19 mouse cellular contexts compared by ENCODE assay signal in genomic region chr11:3404287-3405047, GRCm38 (mm10). TPM values are rescaled to one million over a fixed set of nuclear protein-coding genes. Genes with fewer than 3 reads are reported as not detected.
DNase-seq lines count a peak whose midpoint lies in the region; ATAC-seq and TF ChIP-seq lines count a peak whose summit lies in the region.
"Had no signal": no experiment of that assay in that cellular context is flagged by ENCODE, and none has a peak within 500 bp of the region (broad histone marks: within the 10 kb centered on the region; RNA-seq: fewer than 3 reads in every experiment).

No protein-coding gene starts in this region.

- TF ChIP-seq RAD21 in MEL (IDR thresholded peaks at IDR 0.05; ENCODE audit: low read depth, low read length): no peak

- no peak overlapping the region for H3K27ac ChIP-seq in lung, postnatal 0 days (ENCODE audit: low read length)
- H3K27ac ChIP-seq in MEL (ENCODE audit: control insufficient read depth, low read depth, low read length): 0 out of 2 replicates have a peak overlapping the region, but pooled peaks have one; percentile 2
- H3K27ac ChIP-seq in olfactory bulb, adult 2 months (ENCODE audit: insufficient read depth, low read depth, low read length): peak overlapping the region; percentile 76; the same call in 1 of the 2 replicates
- H3K27ac ChIP-seq in intestine, embryonic 16.5 days (ENCODE audit: low read length): no peak overlapping the region
- H3K27ac ChIP-seq: embryonic facial prominence, embryonic 10.5 days; forebrain, embryonic 12.5 days; hindbrain, embryonic 10.5 days; hindbrain, postnatal 0 days; limb, embryonic 13.5 days; lung, embryonic 15.5 days; neural tube, embryonic 12.5 days had no signal

- H3K4me1 ChIP-seq in lung, postnatal 0 days (ENCODE audit: insufficient read depth, low read depth, low read length): no peaks in the 10 kb centered on the region; the same call in 1 of the 2 replicates
- H3K4me1 ChIP-seq in MEL (ENCODE audit: control insufficient read depth in 1 of 2, insufficient read depth in 2 of 2, low read length in 2 of 2): peaks cover 20 to 37% of the 10 kb centered on the region in 2 experiments
- peaks cover 9% of the 10 kb centered on the region for H3K4me1 ChIP-seq in olfactory bulb, adult 2 months (ENCODE audit: control insufficient read depth, insufficient read depth, low read length)
- peaks cover 14% of the 10 kb centered on the region for H3K4me1 ChIP-seq in intestine, embryonic 16.5 days (ENCODE audit: control insufficient read depth, insufficient read depth, low read length)

- ATAC-seq in lung, postnatal 0 days: peak; percentile 32
- no peak for ATAC-seq in intestine, embryonic 16.5 days
- ATAC-seq: CD4-positive, CD25-positive, alpha-beta regulatory T cell, adult 4 months; hindbrain, postnatal 0 days had no signal

- no peaks in the 10 kb centered on the region for H3K27me3 ChIP-seq in lung, postnatal 0 days (replicated peaks; ENCODE audit: insufficient read depth, low read length)
- no peaks in the 10 kb centered on the region for H3K27me3 ChIP-seq in MEL (ENCODE audit: control insufficient read depth in 1 of 2, insufficient read depth in 2 of 2, low read length in 2 of 2)
- H3K27me3 ChIP-seq in intestine, embryonic 16.5 days (replicated peaks; ENCODE audit: control insufficient read depth, insufficient read depth, low read length): no peaks in the 10 kb centered on the region
- H3K27me3 ChIP-seq: forebrain, embryonic 12.5 days; limb, embryonic 13.5 days; lung, embryonic 15.5 days; neural tube, embryonic 12.5 days had no signal

- TF ChIP-seq CTCF in lung, postnatal 0 days (IDR thresholded peaks at IDR 0.05): no peak
- no peak for TF ChIP-seq CTCF in MEL (IDR thresholded peaks at IDR 0.05 in 2 of 3, conservative IDR thresholded peaks at IDR 0.05 in 1 of 3; ENCODE audit: control insufficient read depth in 1 of 3, insufficient read depth in 1 of 3, low read depth in 2 of 3, low read length in 3 of 3, poor library complexity in 1 of 3, severe bottlenecking in 1 of 3)
- TF ChIP-seq CTCF in olfactory bulb, adult 2 months (IDR thresholded peaks at IDR 0.05; ENCODE audit: insufficient read depth, low read depth, low read length): no peak

- H3K4me2 ChIP-seq in lung, postnatal 0 days (replicated peaks; ENCODE audit: low read depth, low read length): no peak overlapping the region
- no peak overlapping the region for H3K4me2 ChIP-seq in intestine, embryonic 16.5 days (ENCODE audit: low read depth, low read length)
- H3K4me2 ChIP-seq: forebrain, embryonic 12.5 days; limb, embryonic 13.5 days; lung, embryonic 15.5 days; midbrain, embryonic 11.5 days; neural tube, embryonic 12.5 days had no signal

- 73% methylated on average over 7 of the region's 7 CpGs for WGBS in lung, postnatal 0 days
- WGBS in olfactory bulb, adult 2 months: 63% methylated on average over 7 of the region's 7 CpGs
- 81% methylated on average over 7 of the region's 7 CpGs for WGBS in intestine, embryonic 16.5 days

- H3K9me3 ChIP-seq in lung, postnatal 0 days (ENCODE audit: low read length): no peaks in the 10 kb centered on the region
- H3K9me3 ChIP-seq in MEL (replicated peaks; ENCODE audit: insufficient read depth, low read length): no peaks in the 10 kb centered on the region
- H3K9me3 ChIP-seq in intestine, embryonic 16.5 days (ENCODE audit: control insufficient read depth, low read length): no peaks in the 10 kb centered on the region
- H3K9me3 ChIP-seq: embryonic facial prominence, embryonic 10.5 days; forebrain, embryonic 12.5 days; hindbrain, embryonic 10.5 days; limb, embryonic 13.5 days; lung, embryonic 15.5 days; neural tube, embryonic 12.5 days had no signal

- peaks cover 22% of the 10 kb centered on the region for H3K79me2 ChIP-seq in MEL (ENCODE audit: control insufficient read depth, insufficient read depth, low read length, poor library complexity)

- no peak overlapping the region for H3K4me3 ChIP-seq in lung, postnatal 0 days (ENCODE audit: low read depth, low read length)
- no peak overlapping the region for H3K4me3 ChIP-seq in MEL (ENCODE audit: control insufficient read depth in 1 of 2, insufficient read depth in 1 of 2, low read depth in 2 of 2, low read length in 2 of 2)
- H3K4me3 ChIP-seq in olfactory bulb, adult 2 months (ENCODE audit: insufficient read depth, low read depth, low read length): no peak overlapping the region
- H3K4me3 ChIP-seq in intestine, embryonic 16.5 days (ENCODE audit: low read length): no peak overlapping the region
- H3K4me3 ChIP-seq: embryonic facial prominence, embryonic 10.5 days; forebrain, embryonic 12.5 days; hindbrain, embryonic 10.5 days; limb, embryonic 13.5 days; lung, embryonic 15.5 days; neural tube, embryonic 12.5 days had no signal

- peak; percentile 77 for TF ChIP-seq EP300 in lung, postnatal 0 days (IDR thresholded peaks at IDR 0.05)
- TF ChIP-seq EP300 in MEL (IDR thresholded peaks at IDR 0.05; ENCODE audit: low read depth in 1 of 2, low read length in 2 of 2): peak in 1 of 2 experiments; percentile 41; a peak in 1 of 4 replicates

- no peak for TF ChIP-seq POLR2A in MEL (IDR thresholded peaks at IDR 0.05; ENCODE audit: control insufficient read depth in 1 of 2, insufficient read depth in 1 of 2, low read depth in 1 of 2, low read length in 2 of 2, poor library complexity in 1 of 2)
- TF ChIP-seq POLR2A in olfactory bulb, adult 2 months (IDR thresholded peaks at IDR 0.05; ENCODE audit: insufficient read depth, low read depth, low read length): no peak

- H3K9ac ChIP-seq in lung, postnatal 0 days (replicated peaks; ENCODE audit: low read depth): no peak overlapping the region
- H3K9ac ChIP-seq in MEL (ENCODE audit: control insufficient read depth, low read depth, low read length, poor library complexity, severe bottlenecking): no peak overlapping the region
- H3K9ac ChIP-seq in intestine, embryonic 16.5 days (ENCODE audit: low read depth, low read length): no peak overlapping the region
- H3K9ac ChIP-seq: forebrain, embryonic 12.5 days; limb, embryonic 13.5 days; lung, embryonic 15.5 days; neural tube, embryonic 12.5 days had no signal

- DNase-seq in lung, postnatal 0 days (ENCODE audit: low spot score): peak; percentile 86
- no peak for DNase-seq in lung, postnatal 14 days
- DNase-seq in MEL (ENCODE audit: low read depth, low spot score): peak; percentile 36
- DNase-seq in brain, adult 2 months (ENCODE audit: low read depth, low spot score): peak; percentile 68
- no peak for DNase-seq in left cerebral cortex, adult 11 months (ENCODE audit: low spot score)
- DNase-seq: cerebellum, adult 8-10 months; kidney, adult 11 months; thymus, postnatal 14 days had no signal

- H3K36me3 ChIP-seq in lung, postnatal 0 days (ENCODE audit: insufficient read depth, low read length): no peaks in the 10 kb centered on the region
- peaks cover 0 to 36% of the 10 kb centered on the region in 2 experiments; a peak in 2 of 4 replicates for H3K36me3 ChIP-seq in MEL (ENCODE audit: control insufficient read depth in 1 of 2, insufficient read depth in 2 of 2, low read length in 2 of 2)
- H3K36me3 ChIP-seq in intestine, embryonic 16.5 days (ENCODE audit: control insufficient read depth, insufficient read depth, low read length): no peaks in the 10 kb centered on the region
- H3K36me3 ChIP-seq: embryonic facial prominence, embryonic 10.5 days; forebrain, embryonic 12.5 days; hindbrain, embryonic 10.5 days; limb, embryonic 13.5 days; lung, embryonic 15.5 days; neural tube, embryonic 12.5 days had no signal

TF ChIP-seq in MEL, 35 proteins besides CTCF, POLR2A, EP300 and RAD21 (continues in another document):
- TF ChIP-seq GABPA (IDR thresholded peaks at IDR 0.05; ENCODE audit: low read depth, low read length) (no peak), MYB (IDR thresholded peaks at IDR 0.05; ENCODE audit: low read depth, low read length) (0 out of 2 replicates have a peak, but pooled peaks have one; percentile 23), BHLHE40 (IDR thresholded peaks at IDR 0.05; ENCODE audit: borderline replicate concordance, low read depth, low read length) (no peak), HCFC1 (IDR thresholded peaks at IDR 0.05; ENCODE audit: low read depth, low read length) (no peak), POLR2AphosphoS2 (IDR thresholded peaks at IDR 0.05; ENCODE audit: low read length) (no peak), ZC3H11A (IDR thresholded peaks at IDR 0.05; ENCODE audit: low read depth, low read length) (no peak), POLR2AphosphoS5 (IDR thresholded peaks at IDR 0.05; ENCODE audit: borderline replicate concordance, low read depth, low read length) (no peak), MAFK (IDR thresholded peaks at IDR 0.05; ENCODE audit: borderline replicate concordance, low read depth, low read length) (no peak), ZKSCAN1 (IDR thresholded peaks at IDR 0.05; ENCODE audit: low read depth, low read length) (no peak), USF2 (IDR thresholded peaks at IDR 0.05; ENCODE audit: borderline replicate concordance in 1 of 2, insufficient read depth in 1 of 2, low read depth in 1 of 2, low read length in 2 of 2) (no peak), UBTF (IDR thresholded peaks at IDR 0.05; ENCODE audit: borderline replicate concordance, insufficient read depth, low read depth, low read length) (no peak), MYC (IDR thresholded peaks at IDR 0.05; ENCODE audit: low read depth, low read length) (no peak), CHD2 (IDR thresholded peaks at IDR 0.05; ENCODE audit: low read length) (no peak), ZNF384 (IDR thresholded peaks at IDR 0.05; ENCODE audit: low read depth, low read length) (peak; percentile 88), NELFE (IDR thresholded peaks at IDR 0.05; ENCODE audit: low read depth, low read length) (no peak), CHD1 (IDR thresholded peaks at IDR 0.05; ENCODE audit: low read depth, low read length) (no peak)

RNA-seq across cellular contexts. Expression of gene Limk2, which starts 4.5 kb away (rescaled TPM):
- polyA plus RNA-seq in lung, postnatal 0 days (2015; fragmentation: Nextera tagmentation; extraction: Ambion mirVana): 57.2 and 62.0 TPM in 2 replicates
- total RNA-seq in MEL (2012; rRNA removed): 19.6 and 21.9 TPM in 2 replicates
- 10 to 100 TPM in 1 of 2 experiments, not detected in 1; 29.1 TPM for polyA plus RNA-seq in MEL (2012; ENCODE audit: insufficient read depth in 1 of 2, insufficient read length in 2 of 2, low read depth in 1 of 2, low replicate concordance in 2 of 2, missing spikeins in 1 of 2)
- not detected in 2 replicates for polyA plus RNA-seq in olfactory bulb, adult 2 months (2012; ENCODE audit: insufficient read depth, insufficient read length, low replicate concordance, missing spikeins)
- 81.3 and 90.6 TPM in 2 replicates for polyA plus RNA-seq in intestine, embryonic 16.5 days (2015; fragmentation: Nextera tagmentation; extraction: Ambion mirVana)

RNA-seq across cellular contexts. Expression of gene Rnf185, which starts 47.7 kb away (rescaled TPM):
- 23.1 and 24.3 TPM in 2 replicates for polyA plus RNA-seq in lung, postnatal 0 days (2015; fragmentation: Nextera tagmentation; extraction: Ambion mirVana)
- 9.5 and 9.9 TPM in 2 replicates for total RNA-seq in MEL (2012; rRNA removed)
- 10 to 100 TPM in 1 of 2 experiments, not detected in 1; 13.8 TPM for polyA plus RNA-seq in MEL (2012; ENCODE audit: insufficient read depth in 1 of 2, insufficient read length in 2 of 2, low read depth in 1 of 2, low replicate concordance in 2 of 2, missing spikeins in 1 of 2)
- not detected in 2 replicates for polyA plus RNA-seq in olfactory bulb, adult 2 months (2012; ENCODE audit: insufficient read depth, insufficient read length, low replicate concordance, missing spikeins)
- polyA plus RNA-seq in intestine, embryonic 16.5 days (2015; fragmentation: Nextera tagmentation; extraction: Ambion mirVana): 34.1 and 36.1 TPM in 2 replicates

Comparison
In these comparisons a context has a peak if more than half of its experiments do, and no peak if none do; other contexts are left out.
1. DNase-seq: peak in lung, postnatal 0 days (single experiment), MEL (single experiment) and brain, adult 2 months (single experiment); none in lung, postnatal 14 days (single experiment) and left cerebral cortex, adult 11 months (single experiment).
2. H3K27ac ChIP-seq: peak in MEL (single experiment) and olfactory bulb, adult 2 months (single experiment); none in lung, postnatal 0 days (single experiment) and intestine, embryonic 16.5 days (single experiment).